Mouse (Mus musculus) liver, embryonic 14.5 days (tissue): Measurements from ENCODE around the gene Perm1.

Source experiments
- CTCF ChIP-seq: IDR thresholded peaks from 2 replicates; pipeline ENCODE4 v1.5.1; 2016; ENCODE audit warnings: antibody characterized with exemption, low read depth, control low read depth
- EP300 ChIP-seq: IDR thresholded peaks from 2 replicates; pipeline ENCODE4 v1.6.1; 2016; ENCODE audit warnings: antibody characterized with exemption, low read depth

DNA sequence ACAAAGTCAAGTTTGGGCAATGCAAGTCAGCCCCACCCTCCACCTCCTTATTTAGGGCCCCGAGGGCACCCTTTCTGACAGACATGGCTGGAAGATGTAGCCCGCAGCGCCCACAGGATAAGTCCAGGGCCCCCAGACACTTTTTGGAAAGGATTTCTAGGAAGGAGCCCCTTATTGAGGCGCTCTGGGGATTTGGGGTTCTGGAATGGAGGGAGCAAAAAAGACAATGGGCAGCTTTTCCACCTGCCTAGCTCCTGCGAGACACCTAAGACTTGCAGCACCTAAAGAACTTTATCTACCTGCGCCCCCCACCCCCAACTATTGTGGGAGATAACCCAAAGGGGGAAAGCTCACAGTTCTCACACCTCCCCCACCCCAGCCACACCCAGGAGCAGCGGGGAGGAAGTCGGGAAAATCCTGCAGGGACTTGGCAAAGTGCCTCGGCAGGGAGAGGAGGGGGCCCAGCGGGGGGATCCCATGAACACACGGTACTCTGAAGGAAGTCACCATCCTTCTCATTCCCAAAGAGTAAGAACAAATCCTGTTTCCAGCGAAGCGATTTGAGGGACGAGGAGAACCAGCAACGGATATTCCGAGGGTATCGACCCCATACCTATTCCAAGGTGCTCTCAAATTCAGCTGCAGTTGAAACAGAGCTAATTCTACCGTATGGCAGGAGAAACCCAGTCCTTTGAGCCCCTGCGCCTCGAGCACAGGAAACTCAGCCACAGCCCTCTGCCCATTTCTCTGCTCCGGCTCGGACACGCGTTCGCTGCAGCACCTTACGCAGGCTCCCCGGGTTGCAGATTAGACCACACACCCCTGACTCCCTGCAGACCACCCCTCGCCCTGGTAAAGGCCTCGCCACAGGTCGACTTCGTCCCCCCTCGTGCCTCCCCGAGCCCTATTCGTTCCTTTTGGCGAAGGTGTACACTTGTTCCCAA, 19.5 kb upstream of the Perm1 start:
- TF ChIP-seq CTCF: no peak
- no peak for TF ChIP-seq EP300
